Mouse (Mus musculus): ENCODE results near the gene Dhx32. TPM values are rescaled to one million over a fixed set of nuclear protein-coding genes. Genes with fewer than 3 reads are reported as not detected.

The Dhx32 gene
- total RNA-seq (2021) (10 to 100 TPM; 56.8 to 71.2 TPM), polyA plus RNA-seq (2012; rRNA removed) (20.7 and 21.9 TPM in 2 replicates)
- long read RNA-seq, transcript Dhx32-201 (12 exons, 2,955 nt) = major isoform, 36 of 44 reads
- long read RNA-seq, partial matches to known transcripts = 2 of 44 reads
- long read RNA-seq, other reads (novel, unspliced or antisense) = 6 of 44 reads

- DNase-seq = peak; percentile 82
Measured at GRCm38 (mm10) chr7:133782717-133783435, at the start of gene Dhx32. Gene Dhx32, minus strand, starts transcription at chr7:133782726.

- no peak for DNase-seq
Measured at GRCm38 (mm10) chr7:133829579-133829978, 47.1 kb upstream of the Dhx32 start.

GRCm38 (mm10) chr7:133828514-133828913, 46.0 kb upstream of the Dhx32 start:
- DNase-seq = no peak

- DNase-seq = no peak
Measured at GRCm38 (mm10) chr7:133824579-133824978, 42.1 kb upstream of the Dhx32 start.

GRCm38 (mm10) chr7:133823751-133824150, 41.2 kb upstream of the Dhx32 start:
- DNase-seq = no peak

GRCm38 (mm10) chr7:133813331-133813730, 30.8 kb upstream of the Dhx32 start:
- no peak for DNase-seq

GRCm38 (mm10) chr7:133812927-133813326, 30.4 kb upstream of the Dhx32 start:
- DNase-seq = no peak

- DNase-seq = peak; percentile 67
Measured at GRCm38 (mm10) chr7:133805614-133806175, 23.2 kb upstream of the Dhx32 start.

GRCm38 (mm10) chr7:133801823-133802222, 19.3 kb upstream of the Dhx32 start:
- DNase-seq = peak; percentile 26

GRCm38 (mm10) chr7:133799928-133800327, 17.4 kb upstream of the Dhx32 start:
- DNase-seq = no peak

GRCm38 (mm10) chr7:133794720-133795119, 12.2 kb upstream of the Dhx32 start:
- DNase-seq = no peak

GRCm38 (mm10) chr7:133793248-133794131, 11.0 kb upstream of the Dhx32 start:
- DNase-seq = peak; percentile 87

- DNase-seq = no peak
Measured at GRCm38 (mm10) chr7:133792771-133793170, 10.2 kb upstream of the Dhx32 start.

- no peak for DNase-seq
Measured at GRCm38 (mm10) chr7:133790608-133791229, 8.2 kb upstream of the Dhx32 start.

GRCm38 (mm10) chr7:133790171-133790570, 7.6 kb upstream of the Dhx32 start:
- no peak for DNase-seq

- no peak for DNase-seq
Measured at GRCm38 (mm10) chr7:133788147-133788546, 5.6 kb upstream of the Dhx32 start.

- DNase-seq = no peak
Measured at GRCm38 (mm10) chr7:133787571-133787970, 5.0 kb upstream of the Dhx32 start.

GRCm38 (mm10) chr7:133781991-133782390, 535 bp downstream of the Dhx32 start:
- no peak for DNase-seq

GRCm38 (mm10) chr7:133781583-133781982, 943 bp downstream of the Dhx32 start:
- no peak for DNase-seq

- DNase-seq = peak; percentile 94
Measured at GRCm38 (mm10) chr7:133776626-133776996, 5.9 kb downstream of the Dhx32 start, which contains the start of gene Fank1. Gene Fank1, plus strand, starts transcription at chr7:133776861.

GRCm38 (mm10) chr7:133775796-133776625, 6.5 kb downstream of the Dhx32 start:
- peak; percentile 74 for DNase-seq
